Mouse (Mus musculus) left cerebral cortex, postnatal 36 days (tissue): ENCODE measurements at regions not wholly inside any gene's neighbourhood (a gene's known extent, or its start where the extent isn't known, plus 50 kb on each side); places are given as distances from the start of the nearest gene placed in this dataset.

Source experiments
- DNase-seq, 2 experiments: peaks; one replicate each; pipeline ENCODE4 v3.0.0; 2021 to 2022; ENCODE audit warnings: low spot score in 2 of 2, mixed read lengths in 1 of 2
- intact Hi-C: fragments of 180-260 bp; cut with DNase I; formaldehyde crosslinking; loops from one replicate; pipeline ENCODE4 v1.15.1; 2025

GRCm38 (mm10) chr1:77172463-77172862 is 342.4 kb downstream of the Epha4 start:
- intact Hi-C loops, result no loop called here
- no peak for DNase-seq

DNA sequence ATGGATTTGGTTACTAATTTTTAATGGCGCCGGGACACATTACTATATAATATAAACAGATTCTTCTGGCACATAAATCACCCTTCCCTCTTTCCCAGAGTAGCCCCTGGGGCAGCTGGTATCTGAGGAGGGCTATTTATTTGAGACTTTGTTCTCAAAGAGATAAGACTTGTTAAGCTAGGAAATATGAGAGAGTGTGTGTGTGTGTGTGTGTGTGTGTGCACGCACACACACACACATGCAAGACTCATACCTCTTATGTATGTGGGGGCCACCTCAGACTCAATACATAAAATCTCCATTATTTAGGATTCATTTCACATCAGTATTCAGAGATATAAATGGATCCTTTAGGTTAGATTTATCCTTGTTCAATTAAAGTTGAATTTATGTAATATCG is 340.1 kb downstream of the Epha4 start:
- no peak for DNase-seq
- intact Hi-C loops, result no loop called here

- no peak for DNase-seq
- intact Hi-C loops, result no loop called here
These were observed 339.7 kb downstream of the Epha4 start for GRCm38 (mm10) chr1:77175214-77175613.

DNA sequence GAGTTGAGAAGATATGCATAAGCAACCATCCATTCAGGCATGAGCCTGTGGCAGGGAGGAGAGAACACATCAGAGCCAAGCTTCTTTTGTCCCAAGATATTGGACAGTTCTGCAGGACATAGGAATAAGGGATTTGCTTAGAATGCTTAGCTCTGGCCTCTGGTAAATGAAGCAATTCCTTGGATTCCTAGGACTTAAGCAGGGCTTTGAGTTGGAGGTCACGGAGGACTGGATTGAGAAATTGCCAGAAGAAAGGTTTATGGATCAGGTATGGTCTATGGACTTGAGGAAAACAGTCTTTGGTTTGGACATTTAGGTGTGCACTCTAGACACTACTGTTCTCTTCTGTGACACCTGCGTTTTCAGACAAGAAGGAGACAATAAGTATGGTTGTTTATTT is 338.4 kb downstream of the Epha4 start:
- intact Hi-C loops, result no loop called here
- DNase-seq, result no peak

DNA sequence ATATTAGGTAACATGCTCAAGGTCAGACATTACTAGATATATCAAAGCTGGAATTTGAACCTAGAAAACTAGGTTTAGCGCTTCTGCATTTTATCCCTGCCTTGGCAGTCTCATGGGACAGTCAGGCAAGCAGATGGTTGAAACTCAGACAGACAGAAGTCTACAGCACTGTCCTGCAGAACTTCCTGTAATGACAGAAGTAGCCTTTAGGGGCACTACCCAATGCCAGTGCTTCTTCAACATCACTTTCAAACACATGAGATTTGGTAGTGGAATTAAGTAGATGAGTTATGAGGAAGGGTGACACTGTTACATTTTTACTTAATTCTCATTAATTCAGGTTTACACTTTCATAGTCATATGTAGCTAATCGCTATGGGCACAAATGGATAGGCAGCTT is 330.9 kb downstream of the Epha4 start:
- intact Hi-C loops, result loop anchor here (10.0 kb wide), 1 partner anchor 331 kb away; the partner anchor contains the start of gene Epha4

DNA sequence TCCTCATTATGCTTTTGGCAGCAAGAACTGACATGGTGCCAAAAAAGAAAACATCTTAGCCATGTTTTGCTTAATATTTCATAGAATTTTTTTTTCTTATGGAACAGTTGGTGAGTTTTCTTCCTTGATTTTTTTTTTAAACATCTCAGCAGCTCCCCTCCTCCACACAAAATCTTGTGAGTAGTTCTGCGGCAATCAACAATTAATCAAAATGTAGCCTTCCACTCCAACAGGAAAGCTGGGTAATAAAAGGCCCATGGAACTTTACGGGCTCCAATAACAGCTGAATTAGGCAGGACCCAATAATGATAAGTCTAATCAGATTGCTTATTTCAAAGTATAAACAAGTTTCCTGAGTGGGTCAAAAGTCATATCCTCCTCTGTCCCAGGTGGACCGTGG is 324.7 kb downstream of the Epha4 start:
- intact Hi-C loops, result no loop called here
- DNase-seq, result no peak

More for the DNA sequence above, 330.9 kb downstream of the Epha4 start:
- no peak for DNase-seq

- DNase-seq, result no peak
- intact Hi-C loops, result no loop called here
These were observed 313.5 kb downstream of the Epha4 start for GRCm38 (mm10) chr1:77201321-77201917.

DNA sequence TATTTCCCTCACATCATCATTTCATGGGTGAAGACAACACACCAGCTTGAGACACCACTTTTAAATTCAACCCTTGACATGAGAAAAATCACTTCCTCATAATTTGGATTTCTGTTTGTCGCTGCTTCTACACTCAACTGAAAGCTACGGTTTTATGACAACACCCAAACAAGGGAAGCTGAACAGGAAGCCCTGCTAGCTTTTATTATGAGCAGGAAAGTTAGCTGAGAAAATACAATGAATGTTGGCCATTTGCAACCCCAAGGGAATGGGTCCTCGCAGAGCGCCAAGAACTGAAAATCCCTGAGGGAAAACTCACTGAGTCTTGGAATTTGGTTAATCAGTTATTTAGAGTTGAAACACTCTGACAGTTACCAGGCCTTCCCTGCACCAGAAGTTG is 311.9 kb downstream of the Epha4 start:
- DNase-seq, result no peak
- intact Hi-C loops, result no loop called here

GRCm38 (mm10) chr1:77206535-77206934 is 308.4 kb downstream of the Epha4 start:
- no peak for DNase-seq
- intact Hi-C loops, result no loop called here

- DNase-seq, result no peak
- intact Hi-C loops, result no loop called here
These were observed 305.5 kb downstream of the Epha4 start for GRCm38 (mm10) chr1:77209395-77209794.

GRCm38 (mm10) chr1:77213462-77214098 is 301.3 kb downstream of the Epha4 start:
- DNase-seq, result no peak
- intact Hi-C loops, result no loop called here

DNA sequence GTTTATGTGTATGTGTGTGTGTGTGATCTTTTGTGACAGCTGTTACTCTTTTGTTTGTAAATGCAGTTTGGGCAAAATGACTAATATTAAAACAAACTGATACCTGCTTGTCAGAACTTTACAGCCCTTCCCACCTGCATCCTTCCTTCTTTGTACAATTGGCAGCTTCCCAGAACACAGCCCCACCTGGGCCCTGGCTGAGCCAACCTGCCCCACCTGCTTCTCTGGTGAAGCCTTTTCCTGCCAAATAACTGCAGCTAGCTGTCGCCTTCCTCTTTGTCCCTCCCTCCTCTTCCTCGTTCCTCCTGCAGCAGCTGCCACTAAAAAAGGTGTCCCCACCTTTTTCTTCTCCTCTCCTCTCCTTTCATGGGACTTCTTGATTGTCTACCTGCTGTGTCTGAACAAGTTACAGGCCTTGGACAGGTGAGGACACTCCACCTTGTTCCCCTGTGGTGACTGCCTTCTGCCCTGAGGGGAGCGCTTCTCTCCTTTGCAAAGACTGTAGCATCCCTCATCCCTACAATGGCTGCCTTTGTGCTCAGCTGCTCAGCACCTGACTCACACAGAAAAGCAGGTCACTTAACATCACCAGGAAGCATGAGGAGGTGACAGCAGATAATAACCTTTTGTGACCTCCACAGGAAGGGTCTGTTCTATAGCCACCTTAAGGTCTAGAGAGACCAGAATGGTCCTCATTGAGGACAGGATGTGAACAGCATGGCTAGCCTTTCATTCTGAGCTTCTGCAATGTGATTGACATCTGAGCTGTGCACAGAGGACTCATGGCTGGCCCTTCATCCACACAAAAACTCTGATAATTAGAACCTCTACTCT is 295.2 kb downstream of the Epha4 start:
- intact Hi-C loops, result no loop called here
- no peak for DNase-seq

- intact Hi-C loops, result no loop called here
- DNase-seq, result no peak
These were observed 294.6 kb downstream of the Epha4 start for GRCm38 (mm10) chr1:77220322-77220590.

GRCm38 (mm10) chr1:77220783-77221182 is 294.1 kb downstream of the Epha4 start:
- intact Hi-C loops, result no loop called here
- no peak for DNase-seq

- intact Hi-C loops, result no loop called here
- no peak for DNase-seq
These were observed 293.0 kb downstream of the Epha4 start for GRCm38 (mm10) chr1:77221900-77222299.

DNA sequence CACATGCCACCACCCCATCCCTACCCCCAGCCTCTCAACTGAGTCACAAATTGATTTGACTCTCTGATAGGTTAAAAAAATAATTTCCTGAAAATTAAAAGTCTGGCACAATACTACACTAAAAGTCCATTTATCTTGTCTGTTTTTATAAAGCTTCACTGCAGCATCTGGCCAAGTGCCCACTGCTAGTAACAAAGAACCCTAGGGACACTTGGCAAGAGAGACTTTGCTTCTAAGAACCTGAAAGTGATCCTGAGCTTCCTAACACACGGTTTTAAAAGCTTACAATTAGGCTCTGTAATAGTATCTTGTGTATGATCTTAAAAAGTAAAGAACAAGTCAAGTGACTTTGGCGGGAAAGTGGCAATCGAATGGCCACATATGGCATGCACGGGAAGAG is 288.3 kb downstream of the Epha4 start:
- intact Hi-C loops, result no loop called here
- DNase-seq, result no peak

GRCm38 (mm10) chr1:77226991-77227515 is 287.8 kb downstream of the Epha4 start:
- intact Hi-C loops, result no loop called here
- peak in 1 of 2 experiments; percentile 4 for DNase-seq

DNA sequence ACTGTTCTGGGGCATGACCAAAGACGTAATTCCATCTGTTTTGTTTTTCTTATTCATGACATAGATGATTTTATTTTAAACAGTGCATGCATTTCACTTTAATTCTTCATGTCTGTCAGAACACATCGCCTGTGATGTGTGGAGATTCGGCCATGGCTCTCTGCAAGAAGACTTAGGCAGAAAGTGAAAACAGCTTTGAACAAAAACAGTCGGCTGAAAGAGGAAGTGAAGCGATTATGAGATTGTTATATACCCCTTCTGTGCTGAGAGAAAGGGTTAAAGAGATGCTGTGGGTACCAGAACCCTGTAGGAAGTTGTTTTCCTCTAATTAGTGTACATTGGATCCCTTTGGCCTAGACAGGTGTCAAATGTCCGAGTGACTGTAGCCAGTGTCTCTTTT is 287.1 kb downstream of the Epha4 start:
- intact Hi-C loops, result no loop called here
- DNase-seq, result no peak

DNA sequence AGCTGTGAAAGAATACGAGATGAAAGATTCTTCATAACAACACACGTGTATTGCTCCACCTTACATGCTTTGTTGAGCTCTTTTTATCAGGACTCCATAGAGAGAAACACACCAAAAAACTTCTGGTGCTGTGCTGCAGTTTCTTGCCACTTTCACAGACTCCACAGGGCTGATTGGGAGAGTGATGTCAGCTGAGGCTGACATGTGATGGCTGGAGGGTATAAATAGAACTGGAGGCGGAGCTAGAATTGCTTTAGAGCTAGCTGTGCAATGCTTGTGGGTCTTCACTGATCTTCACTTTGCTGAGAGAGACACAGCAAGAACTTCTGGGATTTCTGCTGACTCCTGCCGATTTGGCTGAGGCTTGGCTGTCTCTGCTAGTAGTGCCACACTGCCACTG is 285.3 kb downstream of the Epha4 start:
- no peak for DNase-seq
- intact Hi-C loops, result no loop called here

GRCm38 (mm10) chr1:77233010-77233409 is 281.9 kb downstream of the Epha4 start:
- no peak for DNase-seq
- intact Hi-C loops, result no loop called here

DNA sequence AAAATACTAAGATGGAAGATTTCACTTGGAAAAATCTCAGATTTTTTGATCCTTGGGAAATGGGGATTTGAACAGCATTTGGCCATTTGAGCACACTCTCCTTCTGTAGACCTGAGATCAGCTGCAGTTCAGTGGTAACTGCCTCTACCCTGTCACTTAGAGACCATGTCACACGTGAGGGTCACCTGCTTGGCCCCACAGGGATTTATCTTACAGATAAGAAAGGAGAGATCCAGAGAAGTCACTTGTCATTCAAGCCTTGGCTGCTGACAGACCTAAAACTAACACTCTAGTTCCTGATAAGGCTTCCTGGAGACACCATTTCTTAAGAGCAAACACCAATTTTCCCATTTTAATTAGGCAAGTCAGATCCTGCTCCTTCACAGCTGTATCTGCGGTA is 270.2 kb downstream of the Epha4 start:
- no peak for DNase-seq
- intact Hi-C loops, result no loop called here
